Mouse (Mus musculus): ENCODE results near the gene Lrba. TPM values are rescaled to one million over a fixed set of nuclear protein-coding genes. Genes with fewer than 3 reads are reported as not detected.

Lrba gene
- polyA plus RNA-seq, 1 experiment from 2014 or later: 1.8 TPM

DNA sequence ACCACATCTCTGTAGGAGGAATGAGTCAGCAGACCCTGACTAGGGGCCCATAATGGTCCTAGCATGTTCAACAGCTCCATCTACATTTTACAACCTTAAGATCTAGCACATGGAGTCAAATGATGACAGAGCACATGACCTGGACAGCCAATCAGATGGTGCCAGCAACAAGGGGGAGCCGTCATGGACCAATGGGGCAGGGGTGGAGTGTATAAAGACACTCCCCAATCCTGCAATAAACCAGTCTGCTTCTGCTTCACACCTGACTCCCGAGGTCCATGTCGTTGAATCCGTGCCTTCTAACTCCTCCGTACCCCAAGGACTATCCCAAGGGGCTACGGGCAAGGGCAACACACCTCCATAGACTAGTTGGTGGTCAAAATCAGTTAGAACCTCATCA, 594.9 kb downstream of the Lrba start:
- Histone ChIP-seq H3K36me3 (replicated peaks; ENCODE audit: insufficient read depth, low read length) (no peaks in the 10 kb centered on the region), H3K27ac (ENCODE audit: low read depth) (no peak overlapping the region), H3K27me3 (ENCODE audit: insufficient read depth, low read length) (no peaks in the 10 kb centered on the region), H3K9ac (replicated peaks) (no peak overlapping the region), H3K9me3 (ENCODE audit: low read length) (no peaks in the 10 kb centered on the region), H3K4me3 (ENCODE audit: low read depth, low read length) (no peak overlapping the region), H3K4me2 (ENCODE audit: low read depth, low read length) (no peak overlapping the region), H3K4me1 (ENCODE audit: insufficient read depth) (no peaks in the 10 kb centered on the region)
- TF ChIP-seq CTCF (IDR thresholded peaks at IDR 0.05; ENCODE audit: low read depth): no peak
- TF ChIP-seq EP300 (IDR thresholded peaks at IDR 0.05; ENCODE audit: low read depth): no peak
- ATAC-seq (no peak), DNase-seq (no peak)
- 85% methylated on average over 6 of the region's 6 CpGs for WGBS (ENCODE audit: insufficient replicate concordance)

DNA sequence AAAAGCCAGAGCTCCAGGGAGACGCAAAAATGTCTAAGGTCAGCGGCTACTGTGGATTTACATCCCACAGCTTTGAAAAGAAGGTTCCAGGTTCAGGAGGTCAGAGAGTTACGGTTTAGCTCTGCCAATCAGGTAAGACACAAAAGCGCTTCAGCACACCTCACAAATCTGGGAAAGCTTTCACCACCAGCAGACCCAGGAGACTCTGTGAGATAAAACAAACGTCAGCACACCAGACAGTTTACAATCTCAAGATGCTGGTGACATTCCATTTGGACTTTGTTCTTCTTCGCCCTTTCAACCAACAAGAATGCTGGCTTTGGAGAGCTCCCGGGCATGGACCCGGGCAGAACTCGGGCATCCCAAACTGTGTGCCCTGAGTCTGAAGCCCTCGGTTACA, 595.9 kb downstream of the Lrba start:
- H3K27me3 ChIP-seq (ENCODE audit: insufficient read depth, low read length): no peaks in the 10 kb centered on the region
- H3K4me3 ChIP-seq (ENCODE audit: low read depth, low read length): no peak overlapping the region
- ATAC-seq (no peak), DNase-seq (no peak)
- H3K9ac ChIP-seq (replicated peaks): no peak overlapping the region
- TF ChIP-seq EP300 (IDR thresholded peaks at IDR 0.05; ENCODE audit: low read depth): no peak
- no peak for TF ChIP-seq CTCF (IDR thresholded peaks at IDR 0.05; ENCODE audit: low read depth)
- no peaks in the 10 kb centered on the region for H3K36me3 ChIP-seq (replicated peaks; ENCODE audit: insufficient read depth, low read length)
- 63% methylated on average over 10 of the region's 10 CpGs for WGBS (ENCODE audit: insufficient replicate concordance)
- no peaks in the 10 kb centered on the region for H3K9me3 ChIP-seq (ENCODE audit: low read length)
- H3K27ac ChIP-seq (ENCODE audit: low read depth): no peak overlapping the region
- no peak overlapping the region for H3K4me2 ChIP-seq (ENCODE audit: low read depth, low read length)
- no peaks in the 10 kb centered on the region for H3K4me1 ChIP-seq (ENCODE audit: insufficient read depth)

GRCm38 (mm10) chr3:86821383-86821782, 596.9 kb downstream of the Lrba start:
- WGBS (ENCODE audit: insufficient replicate concordance): 70% methylated on average over 3 of the region's 3 CpGs

GRCm38 (mm10) chr3:86827506-86827905, 603.0 kb downstream of the Lrba start:
- no peaks in the 10 kb centered on the region for H3K4me1 ChIP-seq (ENCODE audit: insufficient read depth)
- 81% methylated on average over 3 of the region's 3 CpGs for WGBS (ENCODE audit: insufficient replicate concordance)

More at GRCm38 (mm10) chr3:86821383-86821782, 596.9 kb downstream of the Lrba start:
- DNase-seq (no peak), ATAC-seq (no peak)
- no peaks in the 10 kb centered on the region for H3K4me1 ChIP-seq (ENCODE audit: insufficient read depth)
- no peak overlapping the region for H3K4me2 ChIP-seq (ENCODE audit: low read depth, low read length)
- no peak overlapping the region for H3K27ac ChIP-seq (ENCODE audit: low read depth)
- H3K9me3 ChIP-seq (ENCODE audit: low read length): no peaks in the 10 kb centered on the region
- H3K36me3 ChIP-seq (replicated peaks; ENCODE audit: insufficient read depth, low read length): no peaks in the 10 kb centered on the region
- no peak overlapping the region for H3K9ac ChIP-seq (replicated peaks)
- H3K4me3 ChIP-seq (ENCODE audit: low read depth, low read length): no peak overlapping the region
- no peaks in the 10 kb centered on the region for H3K27me3 ChIP-seq (ENCODE audit: insufficient read depth, low read length)
- TF ChIP-seq EP300 (IDR thresholded peaks at IDR 0.05; ENCODE audit: low read depth): no peak
- TF ChIP-seq CTCF (IDR thresholded peaks at IDR 0.05; ENCODE audit: low read depth): no peak

GRCm38 (mm10) chr3:86832115-86832514, 607.6 kb downstream of the Lrba start:
- no peak overlapping the region for H3K9ac ChIP-seq (replicated peaks)
- H3K4me2 ChIP-seq (ENCODE audit: low read depth, low read length): no peak overlapping the region
- TF ChIP-seq EP300 (IDR thresholded peaks at IDR 0.05; ENCODE audit: low read depth) (no peak), CTCF (IDR thresholded peaks at IDR 0.05; ENCODE audit: low read depth) (no peak)
- no peak overlapping the region for H3K27ac ChIP-seq (ENCODE audit: low read depth)
- H3K9me3 ChIP-seq (ENCODE audit: low read length): no peaks in the 10 kb centered on the region
- no peak for DNase-seq
- no peak overlapping the region for H3K4me3 ChIP-seq (ENCODE audit: low read depth, low read length)
- no peak for ATAC-seq
- H3K27me3 ChIP-seq (ENCODE audit: insufficient read depth, low read length): no peaks in the 10 kb centered on the region
- no peaks in the 10 kb centered on the region for H3K4me1 ChIP-seq (ENCODE audit: insufficient read depth)
- WGBS (ENCODE audit: insufficient replicate concordance): 75% methylated on average over 8 of the region's 8 CpGs
- H3K36me3 ChIP-seq (replicated peaks; ENCODE audit: insufficient read depth, low read length): no peaks in the 10 kb centered on the region

More at GRCm38 (mm10) chr3:86827506-86827905, 603.0 kb downstream of the Lrba start:
- no peaks in the 10 kb centered on the region for H3K9me3 ChIP-seq (ENCODE audit: low read length)
- ATAC-seq: no peak
- H3K27me3 ChIP-seq (ENCODE audit: insufficient read depth, low read length): no peaks in the 10 kb centered on the region
- DNase-seq: no peak
- H3K27ac ChIP-seq (ENCODE audit: low read depth): no peak overlapping the region
- H3K4me3 ChIP-seq (ENCODE audit: low read depth, low read length): no peak overlapping the region
- no peak overlapping the region for H3K4me2 ChIP-seq (ENCODE audit: low read depth, low read length)
- H3K36me3 ChIP-seq (replicated peaks; ENCODE audit: insufficient read depth, low read length): no peaks in the 10 kb centered on the region
- TF ChIP-seq EP300 (IDR thresholded peaks at IDR 0.05; ENCODE audit: low read depth) (no peak), CTCF (IDR thresholded peaks at IDR 0.05; ENCODE audit: low read depth) (no peak)
- no peak overlapping the region for H3K9ac ChIP-seq (replicated peaks)

Other genes with a start within 250 kb of the Lrba start
- not detected in 2 replicates for gene Prss48, start 222.2 kb upstream of the Lrba start, polyA plus RNA-seq (2015; fragmentation: Nextera tagmentation; extraction: Ambion mirVana)
- 751 and 788 TPM in 2 replicates for gene Rps3a1, start 82.0 kb upstream of the Lrba start, polyA plus RNA-seq (2015; fragmentation: Nextera tagmentation; extraction: Ambion mirVana)